Mouse (Mus musculus): ENCODE data around the gene Ankrd13d.

GRCm38 (mm10) chr19:4321622-4322021 lies 38.7 kb upstream of the Ankrd13d start:
- TF ChIP-seq CTCF (IDR thresholded peaks at IDR 0.05; ENCODE audit: low read depth) (no peak), EP300 (IDR thresholded peaks at IDR 0.05; ENCODE audit: low read depth) (no peak)

All from heart, postnatal 0 days (tissue).